Comparison of ENCODE assay signal across 10 mouse cellular contexts in genomic region chr4:109735754-109736153, GRCm38 (mm10). TPM values are rescaled to one million over a fixed set of nuclear protein-coding genes. Genes with fewer than 3 reads are reported as not detected.
DNase-seq lines count a peak whose midpoint lies in the region; ATAC-seq lines count a peak whose summit lies in the region.
"Had no signal": no experiment of that assay in that cellular context is flagged by ENCODE, and none has a peak within 500 bp of the region (broad histone marks: within the 10 kb centered on the region; RNA-seq: fewer than 3 reads in every experiment).

No protein-coding gene starts in this region.

- no peak overlapping the region for H3K9ac ChIP-seq in hindbrain, embryonic 14.5 days
- no peak overlapping the region for H3K9ac ChIP-seq in lung, embryonic 16.5 days (ENCODE audit: low read length)

- peaks cover 3% of the 10 kb centered on the region; the same call in 1 of the 2 replicates for H3K4me1 ChIP-seq in hindbrain, embryonic 10.5 days (replicated peaks)
- H3K4me1 ChIP-seq in hindbrain, embryonic 14.5 days (replicated peaks; ENCODE audit: control insufficient read depth, insufficient read depth, low read length): no peaks in the 10 kb centered on the region
- H3K4me1 ChIP-seq in lung, embryonic 16.5 days (replicated peaks; ENCODE audit: control insufficient read depth, insufficient read depth, low read length): no peaks in the 10 kb centered on the region

- WGBS in hindbrain, embryonic 10.5 days: 61% methylated on average over 1 of the region's 1 CpGs
- 70% methylated on average over 1 of the region's 1 CpGs for WGBS in hindbrain, embryonic 14.5 days
- 29% methylated on average over 1 of the region's 1 CpGs for WGBS in lung, embryonic 16.5 days

- H3K27me3 ChIP-seq in hindbrain, embryonic 10.5 days (ENCODE audit: insufficient read depth, poor library complexity, severe bottlenecking): no peaks in the 10 kb centered on the region
- no peaks in the 10 kb centered on the region for H3K27me3 ChIP-seq in hindbrain, embryonic 14.5 days (ENCODE audit: control insufficient read depth, insufficient read depth, low read length)
- H3K27me3 ChIP-seq in lung, embryonic 16.5 days (ENCODE audit: control insufficient read depth, insufficient read depth, low read depth, low read length): no peaks in the 10 kb centered on the region

- H3K9me3 ChIP-seq in hindbrain, embryonic 10.5 days: no peaks in the 10 kb centered on the region
- H3K9me3 ChIP-seq in hindbrain, embryonic 14.5 days (ENCODE audit: control insufficient read depth, low read length): no peaks in the 10 kb centered on the region
- no peaks in the 10 kb centered on the region for H3K9me3 ChIP-seq in lung, embryonic 16.5 days (ENCODE audit: control insufficient read depth, low read length)

- DNase-seq in hindbrain, embryonic 10.5 days (ENCODE audit: low spot score): peak; percentile 30
- no peak for DNase-seq in hindbrain, embryonic 14.5 days (ENCODE audit: low spot score)
- peak; percentile 42 for DNase-seq in adrenal gland, postnatal 14 days
- DNase-seq in fibroblast of lung, adult 2 months (ENCODE audit: low read depth): peak; percentile 22
- DNase-seq in spleen, postnatal 4 days (ENCODE audit: low spot score in 2 of 2): no peak
- no peak for DNase-seq in spleen, adult 12 weeks (ENCODE audit: low spot score)
- no peak for DNase-seq in spleen, adult 18-20 months

- no peak overlapping the region for H3K4me3 ChIP-seq in hindbrain, embryonic 10.5 days
- H3K4me3 ChIP-seq in hindbrain, embryonic 14.5 days (replicated peaks; ENCODE audit: low read length): no peak overlapping the region
- no peak overlapping the region for H3K4me3 ChIP-seq in lung, embryonic 16.5 days (ENCODE audit: low read length)

- H3K27ac ChIP-seq in hindbrain, embryonic 10.5 days: no peak overlapping the region
- no peak overlapping the region for H3K27ac ChIP-seq in hindbrain, embryonic 14.5 days
- peak overlapping the region; percentile 27; the same call in 1 of the 2 replicates for H3K27ac ChIP-seq in lung, embryonic 16.5 days (ENCODE audit: low read length)

- ATAC-seq in hindbrain, embryonic 14.5 days (ENCODE audit: low FRiP score): no peak
- ATAC-seq in lung, embryonic 16.5 days (ENCODE audit: low read depth): peak; percentile 98
- ATAC-seq: forebrain, embryonic 14.5 days; intestine, postnatal 0 days had no signal

- 0 out of 2 replicates have a peak, but pooled peaks cover 8% of the 10 kb centered on the region for H3K36me3 ChIP-seq in hindbrain, embryonic 10.5 days
- peaks cover 5% of the 10 kb centered on the region; the same call in 1 of the 2 replicates for H3K36me3 ChIP-seq in hindbrain, embryonic 14.5 days (replicated peaks; ENCODE audit: control insufficient read depth, insufficient read depth)
- H3K36me3 ChIP-seq in lung, embryonic 16.5 days (ENCODE audit: control insufficient read depth, insufficient read depth, low read length): no peaks in the 10 kb centered on the region

- no peak overlapping the region for H3K4me2 ChIP-seq in hindbrain, embryonic 14.5 days (replicated peaks)
- H3K4me2 ChIP-seq in lung, embryonic 16.5 days (ENCODE audit: low read depth, low read length): no peak overlapping the region

RNA-seq across cellular contexts. Expression of gene Faf1, which starts 59.4 kb away (rescaled TPM):
- polyA plus RNA-seq in hindbrain, embryonic 10.5 days (2016; fragmentation: Nextera tagmentation; extraction: Ambion mirVana): 29.4 and 32.5 TPM in 2 replicates
- polyA plus RNA-seq in hindbrain, embryonic 14.5 days (2014; fragmentation: Nextera tagmentation; extraction: Ambion mirVana): 47.1 and 50.7 TPM in 2 replicates
- total RNA-seq in adrenal gland, postnatal 14 days (2021): 26.9 and 27.8 TPM in 2 replicates
- 17.5 and 20.9 TPM in 2 replicates for polyA plus RNA-seq in lung, embryonic 16.5 days (2015; fragmentation: Nextera tagmentation; extraction: Ambion mirVana)

Comparison
In these comparisons a context has a peak if more than half of its experiments do, and no peak if none do; other contexts are left out.
1. DNase-seq: peak in hindbrain, embryonic 10.5 days (single experiment), adrenal gland, postnatal 14 days (single experiment) and fibroblast of lung, adult 2 months (single experiment); none in hindbrain, embryonic 14.5 days (single experiment), spleen, postnatal 4 days (0 of 2), spleen, adult 12 weeks (single experiment) and spleen, adult 18-20 months (0 of 2).